Mouse (Mus musculus) thymus, adult 2 months (tissue): ENCODE results near the gene Mmp21.

Experiments
- CTCF ChIP-seq: fragments of 200-500 bp; IDR thresholded peaks from 2 replicates; pipeline ENCODE4 v1.5.1; 2012; ENCODE audit warnings: mild to moderate bottlenecking, control low read depth, low read length, moderate library complexity, borderline replicate concordance; ENCODE audit not compliant: control insufficient read depth, poor library complexity, insufficient read depth; ENCODE audit errors: extremely low read depth
- POLR2A ChIP-seq: fragments of 200-500 bp; IDR thresholded peaks from 2 replicates; pipeline ENCODE4 v1.6.1; 2012; ENCODE audit warnings: mild to moderate bottlenecking, low read length, control low read depth, moderate library complexity; ENCODE audit not compliant: control insufficient read depth, poor library complexity, insufficient read depth; ENCODE audit errors: extremely low read depth

DNA sequence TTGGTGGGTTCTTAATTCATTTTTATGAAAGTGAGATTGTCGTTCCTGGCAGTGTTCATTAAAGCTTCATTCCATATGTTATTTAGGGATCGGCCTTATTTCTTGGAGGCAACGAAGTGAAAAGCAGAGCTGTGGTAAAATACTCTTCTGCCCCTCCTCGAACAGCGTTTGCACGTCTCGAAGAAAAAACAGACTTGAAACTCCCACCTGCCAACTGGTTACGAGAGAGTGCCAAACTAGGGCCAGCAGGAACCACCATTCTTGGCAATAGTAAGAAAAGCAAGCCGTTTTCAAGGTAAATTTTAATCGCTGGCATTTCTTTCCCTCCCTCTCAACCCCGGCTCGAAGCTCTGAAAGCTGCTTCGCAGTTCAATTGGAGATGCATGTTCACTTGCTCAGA is 41.0 kb downstream of the Mmp21 start:
- TF ChIP-seq POLR2A (no peak), CTCF (no peak)
